Mouse (Mus musculus) forelimb bud, embryonic 11.5 days (tissue): Measurements from ENCODE around the gene Gpkow.
"Not testable (repeated sequence)": the region's sequence is repeated elsewhere in the genome, so short reads cannot be mapped to it uniquely, and the experiment has no call there.

Experiments
- DNase-seq: peaks from one replicate; pipeline ENCODE4 v3.0.0-alpha.2; 2012; ENCODE audit warnings: low read depth, low spot score

The Gpkow gene

DNA sequence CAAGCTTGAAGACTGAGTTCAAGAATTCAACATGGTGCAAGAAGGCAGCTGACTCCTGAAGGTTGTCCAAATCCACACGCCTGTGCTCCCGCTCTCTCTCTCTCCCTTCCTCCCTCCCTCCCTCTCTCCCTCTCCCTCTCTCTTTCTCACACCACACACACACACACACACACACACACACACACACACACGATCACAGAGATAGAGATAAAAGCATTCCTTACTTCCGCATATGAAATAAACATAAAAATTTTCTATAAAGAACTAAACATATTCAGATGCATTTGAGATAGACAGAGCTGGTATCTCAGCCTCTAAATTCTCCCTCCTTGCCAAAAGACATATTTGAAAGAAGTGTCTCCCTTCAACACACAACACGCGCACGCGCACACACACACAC, 48.5 kb downstream of the Gpkow start:
- no peak for DNase-seq

GRCm38 (mm10) chrX:7750432-7751116, 53.6 kb downstream of the Gpkow start, which contains the start of gene Ccdc120:
TSS of gene Ccdc120 (minus strand) at chrX:7750905.
- DNase-seq, result peak; percentile 80

- not testable (repeated sequence) for DNase-seq
Measured at GRCm38 (mm10) chrX:7753627-7754026, 56.7 kb downstream of the Gpkow start.
